Mouse (Mus musculus) urinary bladder, postnatal 36 days (tissue): ENCODE results near the gene Cyb561a3.
"Not testable (repeated sequence)": the region's sequence is repeated elsewhere in the genome, so short reads cannot be mapped to it uniquely, and the experiment has no call there.

Experiments
- DNase-seq, 2 experiments: peaks; one replicate each; pipeline ENCODE4 v3.0.0; 2022; ENCODE audit warnings: low spot score in 2 of 2, mixed read lengths in 1 of 2

Gene Cyb561a3

GRCm38 (mm10) chr19:10576690-10577561 lies at the start of gene Cyb561a3, which contains the start of gene Tmem138:
TSS of gene Cyb561a3 (plus strand) at chr19:10577172.
TSS of gene Tmem138 (minus strand) at chr19:10577362.
- peak; percentile 93 for DNase-seq

GRCm38 (mm10) chr19:10530082-10530481 lies 46.9 kb upstream of the Cyb561a3 start:
- no peak for DNase-seq

GRCm38 (mm10) chr19:10539454-10539853 lies 37.5 kb upstream of the Cyb561a3 start:
- no peak for DNase-seq

- DNase-seq = peak; percentile 79 to 83
These were observed 21.1 kb upstream of the Cyb561a3 start, which contains the start of gene Tmem216 for GRCm38 (mm10) chr19:10555624-10556510. TSS of gene Tmem216 (minus strand) at chr19:10556238.

GRCm38 (mm10) chr19:10557001-10557400 lies 20.0 kb upstream of the Cyb561a3 start:
- no peak for DNase-seq

- no peak for DNase-seq
These were observed 19.5 kb upstream of the Cyb561a3 start for GRCm38 (mm10) chr19:10557430-10557829.

- DNase-seq = not testable (repeated sequence)
These were observed 19.1 kb upstream of the Cyb561a3 start for GRCm38 (mm10) chr19:10557837-10558375.

- DNase-seq = no peak
These were observed 16.9 kb upstream of the Cyb561a3 start for GRCm38 (mm10) chr19:10560108-10560507.

- peak; percentile 20 to 34 for DNase-seq
These were observed 15.2 kb upstream of the Cyb561a3 start for GRCm38 (mm10) chr19:10561558-10562314.

- no peak for DNase-seq
These were observed 14.6 kb upstream of the Cyb561a3 start for GRCm38 (mm10) chr19:10562351-10562750.

GRCm38 (mm10) chr19:10564278-10564677 lies 12.7 kb upstream of the Cyb561a3 start:
- no peak for DNase-seq

GRCm38 (mm10) chr19:10565217-10565616 lies 11.8 kb upstream of the Cyb561a3 start:
- no peak for DNase-seq

- DNase-seq = no peak
These were observed 7.3 kb upstream of the Cyb561a3 start for GRCm38 (mm10) chr19:10569627-10570026.

- DNase-seq = no peak
These were observed 3.1 kb downstream of the Cyb561a3 start for GRCm38 (mm10) chr19:10580102-10580501.

GRCm38 (mm10) chr19:10580761-10581160 lies 3.8 kb downstream of the Cyb561a3 start:
- no peak for DNase-seq

GRCm38 (mm10) chr19:10581984-10582383 lies 5.0 kb downstream of the Cyb561a3 start:
- no peak for DNase-seq

GRCm38 (mm10) chr19:10583550-10584146 lies 6.7 kb downstream of the Cyb561a3 start:
- DNase-seq = no peak

- DNase-seq = no peak
These were observed 8.1 kb downstream of the Cyb561a3 start for GRCm38 (mm10) chr19:10585112-10585511.

- no peak for DNase-seq
These were observed 10.3 kb downstream of the Cyb561a3 start for GRCm38 (mm10) chr19:10587231-10587630.

GRCm38 (mm10) chr19:10589127-10589857 lies 12.3 kb downstream of the Cyb561a3 start:
- DNase-seq = no peak
